Mouse (Mus musculus) cerebellum, postnatal 4 days (tissue): ENCODE measurements around the gene Rxfp4.
A peak's percentile ranks its signal among the peaks of the same experiment; 100 is the strongest.

Experiments
- DNase-seq, 2 experiments: peaks; one replicate each; pipeline ENCODE4 v3.0.0; 2022; ENCODE audit warnings: low spot score in 2 of 2, mixed read lengths in 1 of 2

Gene Rxfp4

GRCm38 (mm10) chr3:88652846-88653515, at the start of gene Rxfp4:
Gene Rxfp4, minus strand, starts transcription at chr3:88653142.
- no peak for DNase-seq

- no peak for DNase-seq
Observed at GRCm38 (mm10) chr3:88701222-88701621, 48.3 kb upstream of the Rxfp4 start.

GRCm38 (mm10) chr3:88700247-88700646, 47.3 kb upstream of the Rxfp4 start:
- no peak for DNase-seq

- DNase-seq: no peak
Observed at GRCm38 (mm10) chr3:88698834-88699233, 45.9 kb upstream of the Rxfp4 start.

- no peak for DNase-seq
Observed at GRCm38 (mm10) chr3:88698051-88698450, 45.1 kb upstream of the Rxfp4 start.

GRCm38 (mm10) chr3:88695545-88695944, 42.6 kb upstream of the Rxfp4 start:
- no peak for DNase-seq

GRCm38 (mm10) chr3:88689079-88689478, 36.1 kb upstream of the Rxfp4 start:
- DNase-seq: no peak

GRCm38 (mm10) chr3:88686734-88687611, 34.0 kb upstream of the Rxfp4 start:
- DNase-seq: no peak

GRCm38 (mm10) chr3:88685958-88686451, 33.1 kb upstream of the Rxfp4 start:
- DNase-seq: peak; percentile 23 to 53

GRCm38 (mm10) chr3:88684980-88685941, 32.3 kb upstream of the Rxfp4 start, which contains the start of gene Khdc4:
Gene Khdc4, plus strand, starts transcription at chr3:88685803.
- peak; percentile 88 to 93 for DNase-seq

GRCm38 (mm10) chr3:88684236-88684979, 31.5 kb upstream of the Rxfp4 start:
- DNase-seq: no peak

- no peak for DNase-seq
Observed at GRCm38 (mm10) chr3:88683814-88684213, 30.9 kb upstream of the Rxfp4 start.

GRCm38 (mm10) chr3:88677399-88677798, 24.5 kb upstream of the Rxfp4 start:
- peak in 1 of 2 experiments; percentile 73 for DNase-seq

- no peak for DNase-seq
Observed at GRCm38 (mm10) chr3:88664095-88664494, 11.2 kb upstream of the Rxfp4 start.

GRCm38 (mm10) chr3:88659798-88660197, 6.9 kb upstream of the Rxfp4 start:
- no peak for DNase-seq

GRCm38 (mm10) chr3:88658441-88659127, 5.6 kb upstream of the Rxfp4 start:
- no peak for DNase-seq

- DNase-seq: no peak
Observed at GRCm38 (mm10) chr3:88655619-88656018, 2.7 kb upstream of the Rxfp4 start.

- no peak for DNase-seq
Observed at GRCm38 (mm10) chr3:88654621-88655020, 1.7 kb upstream of the Rxfp4 start.

GRCm38 (mm10) chr3:88653516-88654370, 801 bp upstream of the Rxfp4 start:
- no peak for DNase-seq
